Mouse (Mus musculus): Measurements from ENCODE around the gene Slc25a44.

Slc25a44 gene

DNA sequence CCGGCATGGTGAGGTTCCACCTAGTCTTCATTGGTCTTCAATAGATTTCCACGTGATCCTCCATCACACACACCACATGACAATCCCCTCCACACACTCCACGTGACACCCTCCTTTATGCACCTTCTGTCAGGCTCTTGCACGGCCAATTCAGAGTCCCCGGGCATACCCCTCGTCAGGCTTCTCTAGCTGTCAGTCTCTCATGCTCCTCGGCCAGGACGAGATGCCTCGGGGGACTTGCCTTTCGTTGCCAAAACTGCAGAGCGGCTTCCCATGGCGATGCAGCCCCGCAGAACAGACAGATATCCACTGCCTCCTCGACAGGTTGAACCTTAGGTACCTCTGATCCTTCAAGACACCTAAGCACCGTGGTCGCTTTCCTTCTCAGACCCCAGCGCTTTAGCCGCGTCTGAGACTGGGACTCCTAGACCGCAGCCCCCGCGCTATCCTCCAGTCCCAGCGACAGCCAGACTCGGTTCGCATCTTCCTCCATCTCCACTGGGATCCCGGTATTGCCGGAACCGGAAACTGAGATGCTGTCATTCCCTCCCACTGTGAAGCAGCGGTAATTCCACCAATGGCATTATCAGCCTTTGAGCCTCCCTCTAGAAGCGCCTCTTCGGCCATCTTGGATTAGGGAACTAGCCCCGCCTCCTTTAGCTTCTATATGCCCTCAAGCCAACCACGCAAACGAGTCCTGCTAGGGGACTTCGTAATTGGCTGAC, at the start of gene Slc25a44:
Gene Slc25a44 (minus strand): TSS at position 535 of the 725 bp plus-strand sequence.
- peak; percentile 96 for DNase-seq (ENCODE audit: low read depth, low spot score)
- H3K27me3 ChIP-seq (ENCODE audit: control insufficient read depth, insufficient read depth, low read length, poor library complexity, severe bottlenecking) = no peaks in the 10 kb centered on the region
- H3K36me3 ChIP-seq (ENCODE audit: control insufficient read depth, insufficient read depth, low read length, poor library complexity, severe bottlenecking) = no peaks in the 10 kb centered on the region; the same call in 1 of the 2 replicates

DNA sequence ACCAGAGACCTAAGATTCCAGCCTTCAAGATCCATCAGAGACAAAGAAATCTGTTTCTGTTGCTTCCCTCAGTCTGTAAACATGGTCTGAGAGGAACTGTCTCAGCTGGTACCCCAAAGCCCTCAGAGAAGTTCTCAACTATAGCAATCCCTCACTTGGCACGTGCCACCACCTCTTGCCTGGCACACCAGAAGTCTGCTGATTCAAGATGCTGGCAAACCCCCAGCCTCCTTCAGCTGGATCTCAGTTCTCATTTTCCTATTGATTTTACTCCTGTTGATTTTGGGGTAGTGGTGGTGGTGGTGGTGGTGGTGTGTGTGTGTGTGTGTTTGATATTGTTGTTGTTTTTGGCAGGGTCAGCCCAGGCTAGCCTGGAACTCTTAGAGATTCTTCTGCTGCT, 48.6 kb upstream of the Slc25a44 start:
- H3K36me3 ChIP-seq (ENCODE audit: control insufficient read depth, insufficient read depth, low read length, poor library complexity, severe bottlenecking) = no peaks in the 10 kb centered on the region
- H3K27me3 ChIP-seq (ENCODE audit: control insufficient read depth, insufficient read depth, low read length, poor library complexity, severe bottlenecking) = no peaks in the 10 kb centered on the region
- DNase-seq (ENCODE audit: low read depth, low spot score) = no peak

DNA sequence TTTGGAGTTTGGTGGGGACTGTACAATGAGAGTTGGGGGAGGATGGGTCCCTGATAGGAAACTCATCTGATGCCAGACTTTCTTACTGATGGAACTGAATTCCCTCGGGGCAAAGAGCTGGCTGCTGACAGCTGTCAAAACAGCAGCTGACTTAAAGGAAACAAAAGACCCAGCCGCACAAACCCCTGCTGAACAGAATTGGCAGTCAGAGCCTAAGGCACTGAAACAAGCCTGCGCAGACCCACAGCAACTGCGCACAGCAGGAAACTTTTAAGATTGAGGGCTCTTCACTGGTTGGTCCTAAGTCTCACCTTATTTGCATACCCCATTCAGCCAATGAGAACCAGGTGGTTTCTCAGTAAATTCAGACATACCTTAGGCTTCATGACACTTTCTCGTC, 48.1 kb upstream of the Slc25a44 start:
- Histone ChIP-seq H3K27me3 (ENCODE audit: control insufficient read depth, insufficient read depth, low read length, poor library complexity, severe bottlenecking) (no peaks in the 10 kb centered on the region), H3K36me3 (ENCODE audit: control insufficient read depth, insufficient read depth, low read length, poor library complexity, severe bottlenecking) (no peaks in the 10 kb centered on the region)
- DNase-seq (ENCODE audit: low read depth, low spot score) = no peak

DNA sequence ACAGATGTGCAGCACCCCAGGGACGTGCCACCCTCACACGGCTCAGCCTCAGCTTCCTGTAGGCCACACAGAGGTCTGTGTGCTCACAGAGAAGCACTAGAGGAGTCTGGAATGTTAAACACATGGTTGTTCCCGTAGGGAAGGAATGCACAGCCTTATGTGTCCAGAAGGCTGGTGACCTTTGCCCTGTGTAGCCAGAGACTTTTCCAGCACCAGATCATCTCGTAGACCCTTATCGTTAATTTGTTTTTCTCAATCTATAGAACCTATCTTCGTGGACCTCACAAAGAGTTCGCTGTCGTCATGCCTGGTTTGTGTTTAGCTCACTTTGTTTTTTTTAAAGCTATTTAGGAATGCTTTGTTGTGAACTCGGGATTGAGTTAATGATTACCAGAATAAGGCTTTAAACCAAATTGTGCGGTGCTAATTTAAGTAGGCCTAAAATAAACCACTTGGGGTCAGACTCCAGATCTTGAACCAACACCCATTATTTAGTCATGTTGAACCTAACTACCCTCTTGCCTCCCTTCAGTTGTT, 46.1 kb upstream of the Slc25a44 start:
- Histone ChIP-seq H3K36me3 (ENCODE audit: control insufficient read depth, insufficient read depth, low read length, poor library complexity, severe bottlenecking) (no peaks in the 10 kb centered on the region), H3K27me3 (ENCODE audit: control insufficient read depth, insufficient read depth, low read length, poor library complexity, severe bottlenecking) (no peaks in the 10 kb centered on the region)
- DNase-seq (ENCODE audit: low read depth, low spot score) = no peak

DNA sequence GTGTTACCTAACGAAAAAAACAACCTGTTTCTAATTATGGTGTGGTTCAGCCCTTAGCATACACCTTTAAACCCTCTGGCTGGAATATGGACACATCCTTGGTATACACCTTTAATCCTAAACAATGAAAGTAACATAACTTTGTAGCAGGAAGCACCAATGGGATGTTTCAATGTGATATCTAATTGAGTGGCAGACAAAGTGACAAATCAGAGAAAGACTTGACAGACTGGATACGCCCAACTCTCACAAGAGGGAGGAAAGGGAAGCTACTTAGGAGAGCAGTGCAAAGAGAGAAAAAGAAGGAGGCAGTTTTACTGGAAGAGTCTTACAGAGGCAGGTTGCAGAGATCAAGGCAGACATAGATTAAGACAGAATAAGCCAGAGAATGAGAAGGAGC, 44.5 kb upstream of the Slc25a44 start:
- no peak for DNase-seq (ENCODE audit: low read depth, low spot score)
- H3K36me3 ChIP-seq (ENCODE audit: control insufficient read depth, insufficient read depth, low read length, poor library complexity, severe bottlenecking) = no peaks in the 10 kb centered on the region
- no peaks in the 10 kb centered on the region for H3K27me3 ChIP-seq (ENCODE audit: control insufficient read depth, insufficient read depth, low read length, poor library complexity, severe bottlenecking)

DNA sequence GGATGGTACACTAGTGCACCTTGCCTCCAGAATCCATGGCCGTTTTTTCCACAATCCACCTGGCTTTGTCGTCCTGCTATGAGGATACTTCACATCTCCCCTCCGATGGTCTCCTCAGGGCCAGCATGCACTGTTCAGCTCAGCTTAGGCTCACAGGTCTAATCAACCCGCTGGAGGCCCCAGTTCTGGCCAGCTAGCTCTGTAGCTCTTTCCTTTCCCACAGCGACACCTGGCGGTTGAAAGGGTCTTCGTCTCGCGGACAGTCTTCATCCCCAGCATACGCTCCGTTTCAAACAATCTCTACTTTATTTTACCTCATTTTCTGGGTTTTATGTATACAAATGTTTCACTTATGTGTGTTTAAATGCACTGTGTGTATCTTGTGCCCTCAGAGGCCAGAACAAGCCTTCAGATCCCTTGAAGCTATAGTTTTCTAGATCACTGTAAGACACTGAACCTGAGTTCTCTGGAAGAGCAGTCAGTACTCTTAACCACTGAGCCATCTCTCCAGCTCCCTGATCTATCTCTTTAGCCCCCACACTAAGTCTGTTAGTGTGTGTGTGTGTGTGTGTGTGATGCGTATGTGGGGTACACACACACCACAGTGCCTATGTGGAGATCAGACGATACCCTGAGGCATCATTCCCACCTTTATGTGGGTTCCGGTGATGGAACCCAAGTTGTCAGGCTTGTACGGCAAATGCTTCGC, 42.3 kb upstream of the Slc25a44 start:
- Histone ChIP-seq H3K27me3 (ENCODE audit: control insufficient read depth, insufficient read depth, low read length, poor library complexity, severe bottlenecking) (no peaks in the 10 kb centered on the region), H3K36me3 (ENCODE audit: control insufficient read depth, insufficient read depth, low read length, poor library complexity, severe bottlenecking) (no peaks in the 10 kb centered on the region)
- peak; percentile 93 for DNase-seq (ENCODE audit: low read depth, low spot score)

DNA sequence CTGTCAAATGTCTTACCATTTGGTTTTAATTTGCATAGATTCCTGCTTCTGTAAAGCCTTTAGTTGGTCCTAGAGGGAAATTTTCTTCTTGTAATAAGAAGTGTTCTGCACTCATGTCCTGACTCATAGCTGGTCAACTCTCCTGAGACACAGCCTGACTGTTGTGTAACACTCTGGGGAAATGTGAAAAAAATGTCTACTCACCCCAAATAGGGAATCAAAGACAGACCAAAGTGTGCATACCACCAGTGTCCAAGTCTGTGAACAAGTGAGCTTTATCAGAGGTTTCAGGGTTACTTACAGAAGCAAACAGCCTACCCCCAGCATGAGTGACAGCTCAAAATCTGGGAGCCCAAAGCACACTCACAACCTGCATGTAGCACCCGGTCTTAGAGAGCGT, 40.2 kb upstream of the Slc25a44 start:
- no peaks in the 10 kb centered on the region for H3K27me3 ChIP-seq (ENCODE audit: control insufficient read depth, insufficient read depth, low read length, poor library complexity, severe bottlenecking)
- no peak for DNase-seq (ENCODE audit: low read depth, low spot score)
- no peaks in the 10 kb centered on the region for H3K36me3 ChIP-seq (ENCODE audit: control insufficient read depth, insufficient read depth, low read length, poor library complexity, severe bottlenecking)

DNA sequence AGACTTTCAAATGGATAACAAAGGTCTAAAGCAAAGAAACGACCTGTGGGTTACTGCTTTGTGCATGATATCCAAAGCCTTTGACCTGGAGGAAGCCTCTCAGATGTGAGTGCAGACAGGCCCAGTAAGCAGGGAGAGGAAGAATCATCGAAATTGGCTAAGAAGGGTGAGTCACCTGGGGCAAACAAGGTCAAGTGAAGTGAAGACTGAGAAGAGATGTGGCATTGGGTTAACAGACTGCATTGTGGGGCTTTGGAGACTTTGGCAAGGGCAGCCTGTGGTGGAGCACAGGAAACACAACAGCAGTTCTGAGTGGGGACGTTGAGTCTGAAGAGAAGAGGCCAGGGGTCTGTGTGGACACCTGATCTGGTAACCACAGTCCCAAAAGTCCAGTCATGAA, 39.5 kb upstream of the Slc25a44 start:
- Histone ChIP-seq H3K36me3 (ENCODE audit: control insufficient read depth, insufficient read depth, low read length, poor library complexity, severe bottlenecking) (no peaks in the 10 kb centered on the region), H3K27me3 (ENCODE audit: control insufficient read depth, insufficient read depth, low read length, poor library complexity, severe bottlenecking) (no peaks in the 10 kb centered on the region)
- DNase-seq (ENCODE audit: low read depth, low spot score) = no peak

DNA sequence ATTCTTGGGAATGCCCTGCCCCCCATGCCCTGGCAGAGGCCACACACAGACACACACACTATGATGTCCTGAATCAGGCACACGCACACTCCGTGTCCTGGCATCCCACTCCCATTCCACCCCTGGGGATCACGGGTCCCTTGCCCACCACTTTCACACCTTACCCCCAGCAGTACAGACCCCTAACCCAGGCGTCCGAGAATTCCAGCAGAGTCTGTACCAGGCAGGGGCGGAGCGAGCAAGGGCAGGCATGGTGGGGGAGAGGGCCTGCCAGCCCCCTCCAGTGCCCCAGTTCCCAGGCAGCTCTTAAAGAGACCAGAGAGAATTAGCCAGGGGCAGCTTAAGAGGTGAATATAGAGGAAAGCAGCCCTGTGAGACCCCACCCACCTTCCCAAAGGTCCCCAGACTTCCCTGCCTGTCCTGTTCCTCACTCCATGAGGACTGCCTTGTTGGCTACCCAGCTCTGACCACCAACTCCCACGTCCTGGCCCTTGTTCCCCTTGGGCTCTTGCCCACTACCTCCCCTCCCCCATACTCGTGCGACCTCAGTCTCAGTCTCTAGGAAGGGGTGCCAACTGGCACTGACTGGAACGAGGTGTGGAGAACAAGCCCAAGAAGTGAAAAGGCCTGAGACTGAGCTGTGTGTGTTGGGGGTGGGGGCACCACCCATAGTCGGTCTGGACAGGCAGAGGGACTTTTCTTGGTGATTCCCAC, 36.2 kb upstream of the Slc25a44 start, which contains the start of gene Sema4a:
Gene Sema4a (minus strand): TSS at position 200 of the 714 bp plus-strand sequence.
- no peak for DNase-seq (ENCODE audit: low read depth, low spot score)

DNA sequence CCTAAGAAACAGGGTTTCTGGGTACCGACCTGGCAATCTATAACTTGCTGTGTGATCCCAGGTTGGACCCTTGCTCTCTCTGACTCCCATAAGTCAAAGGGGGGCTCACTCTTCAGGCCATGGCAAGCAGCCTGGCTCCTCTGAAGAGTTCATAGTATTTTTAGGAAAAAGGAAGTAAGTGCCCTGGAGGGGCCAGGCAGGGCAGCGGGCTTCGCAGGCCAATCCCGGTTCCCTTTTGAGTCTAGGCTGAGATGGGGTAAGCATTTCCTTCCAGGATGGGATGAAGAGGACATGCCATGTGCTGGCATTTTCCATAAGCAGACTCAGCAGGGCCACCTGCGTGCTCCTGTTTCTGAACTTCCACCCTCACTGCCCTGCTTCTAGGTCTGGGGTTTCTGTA, 35.1 kb upstream of the Slc25a44 start:
- H3K27me3 ChIP-seq (ENCODE audit: control insufficient read depth, insufficient read depth, low read length, poor library complexity, severe bottlenecking) = no peaks in the 10 kb centered on the region
- DNase-seq (ENCODE audit: low read depth, low spot score) = no peak
- no peaks in the 10 kb centered on the region for H3K36me3 ChIP-seq (ENCODE audit: control insufficient read depth, insufficient read depth, low read length, poor library complexity, severe bottlenecking)

More for the DNA sequence above, 36.2 kb upstream of the Slc25a44 start, which contains the start of gene Sema4a:
- Histone ChIP-seq H3K36me3 (ENCODE audit: control insufficient read depth, insufficient read depth, low read length, poor library complexity, severe bottlenecking) (no peaks in the 10 kb centered on the region), H3K27me3 (ENCODE audit: control insufficient read depth, insufficient read depth, low read length, poor library complexity, severe bottlenecking) (no peaks in the 10 kb centered on the region)

DNA sequence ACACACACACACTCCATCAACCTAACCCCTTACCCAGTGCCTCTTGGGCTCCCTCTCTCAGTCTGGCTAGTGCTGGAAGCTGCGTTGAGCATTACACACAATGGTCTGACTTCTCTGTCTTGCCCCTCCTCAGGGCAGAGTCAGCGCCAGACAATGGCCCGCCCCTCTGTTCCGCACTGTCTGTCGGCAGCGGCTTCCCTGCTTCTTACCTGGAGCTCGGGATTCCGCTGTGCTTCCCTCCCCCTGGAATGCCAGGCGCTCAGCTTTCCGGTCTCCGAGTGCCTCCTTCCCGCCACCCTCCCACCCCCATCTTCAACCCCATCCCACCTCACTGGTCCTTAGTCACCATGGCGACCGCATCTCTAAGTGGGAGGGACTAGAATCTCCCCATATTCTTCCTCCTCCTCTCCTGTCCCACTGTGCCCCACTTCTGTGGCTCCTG, 33.9 kb upstream of the Slc25a44 start:
- DNase-seq (ENCODE audit: low read depth, low spot score) = no peak
- no peaks in the 10 kb centered on the region for H3K27me3 ChIP-seq (ENCODE audit: control insufficient read depth, insufficient read depth, low read length, poor library complexity, severe bottlenecking)
- no peaks in the 10 kb centered on the region for H3K36me3 ChIP-seq (ENCODE audit: control insufficient read depth, insufficient read depth, low read length, poor library complexity, severe bottlenecking)

DNA sequence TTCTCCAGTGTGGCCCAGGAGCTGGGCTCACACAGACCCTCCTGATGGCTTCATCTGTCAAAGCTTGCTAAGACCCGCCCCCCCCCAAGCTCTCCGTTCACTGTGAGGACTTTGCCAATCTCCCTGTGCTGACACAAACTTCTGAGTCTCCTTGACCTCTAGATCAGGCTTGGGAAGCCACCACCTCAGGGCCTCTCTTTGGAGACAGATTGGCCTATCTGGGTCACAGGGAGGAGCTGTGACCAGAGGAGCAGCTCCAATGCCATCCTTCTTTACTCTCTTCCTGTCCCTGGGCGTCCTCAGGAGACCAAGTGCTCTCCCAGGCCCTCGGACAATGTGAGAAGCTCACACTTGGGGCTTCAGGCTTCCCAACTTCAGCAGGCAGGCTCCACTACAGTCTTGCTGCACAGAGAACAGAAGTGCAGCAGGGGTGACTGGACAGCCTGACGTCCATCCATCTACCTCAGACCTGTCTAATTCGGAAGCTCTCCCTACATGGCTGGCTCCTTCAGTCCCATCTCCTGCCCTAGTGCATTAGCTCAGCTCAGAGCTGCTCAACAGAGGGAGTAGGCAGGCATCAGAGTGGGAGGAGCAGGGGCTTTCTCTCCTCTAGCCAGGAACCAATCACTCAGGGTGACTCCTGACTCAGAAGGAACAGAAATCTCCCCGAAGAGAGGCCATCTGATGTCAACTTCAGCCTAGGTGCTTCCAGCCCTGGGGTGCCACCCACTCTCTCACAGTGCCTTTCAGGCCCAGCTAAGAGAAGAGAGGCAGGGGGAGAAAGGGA, 32.0 kb upstream of the Slc25a44 start:
- Histone ChIP-seq H3K27me3 (ENCODE audit: control insufficient read depth, insufficient read depth, low read length, poor library complexity, severe bottlenecking) (no peaks in the 10 kb centered on the region), H3K36me3 (ENCODE audit: control insufficient read depth, insufficient read depth, low read length, poor library complexity, severe bottlenecking) (no peaks in the 10 kb centered on the region)
- DNase-seq (ENCODE audit: low read depth, low spot score) = peak; percentile 11

DNA sequence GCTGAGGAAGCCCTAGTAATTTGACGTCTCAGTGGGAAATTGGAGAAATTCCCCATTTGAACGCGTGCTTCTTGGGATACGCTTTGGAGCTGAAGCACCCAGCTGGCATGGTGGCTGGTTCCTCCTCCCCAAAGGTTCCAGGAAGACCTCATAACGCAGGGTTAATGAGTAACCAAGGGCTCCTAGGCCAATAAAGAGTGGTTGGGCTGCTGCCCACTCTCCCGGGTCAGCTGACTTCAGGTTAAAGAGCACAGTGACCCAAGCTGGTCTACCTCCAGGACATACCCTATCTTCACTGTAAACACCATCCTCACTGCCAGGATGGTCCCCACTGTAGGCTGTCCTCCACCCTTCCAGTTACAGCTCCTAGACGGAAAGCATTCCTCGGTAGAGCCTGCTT, 31.4 kb upstream of the Slc25a44 start:
- Histone ChIP-seq H3K27me3 (ENCODE audit: control insufficient read depth, insufficient read depth, low read length, poor library complexity, severe bottlenecking) (no peaks in the 10 kb centered on the region), H3K36me3 (ENCODE audit: control insufficient read depth, insufficient read depth, low read length, poor library complexity, severe bottlenecking) (no peaks in the 10 kb centered on the region)
- DNase-seq (ENCODE audit: low read depth, low spot score) = no peak

DNA sequence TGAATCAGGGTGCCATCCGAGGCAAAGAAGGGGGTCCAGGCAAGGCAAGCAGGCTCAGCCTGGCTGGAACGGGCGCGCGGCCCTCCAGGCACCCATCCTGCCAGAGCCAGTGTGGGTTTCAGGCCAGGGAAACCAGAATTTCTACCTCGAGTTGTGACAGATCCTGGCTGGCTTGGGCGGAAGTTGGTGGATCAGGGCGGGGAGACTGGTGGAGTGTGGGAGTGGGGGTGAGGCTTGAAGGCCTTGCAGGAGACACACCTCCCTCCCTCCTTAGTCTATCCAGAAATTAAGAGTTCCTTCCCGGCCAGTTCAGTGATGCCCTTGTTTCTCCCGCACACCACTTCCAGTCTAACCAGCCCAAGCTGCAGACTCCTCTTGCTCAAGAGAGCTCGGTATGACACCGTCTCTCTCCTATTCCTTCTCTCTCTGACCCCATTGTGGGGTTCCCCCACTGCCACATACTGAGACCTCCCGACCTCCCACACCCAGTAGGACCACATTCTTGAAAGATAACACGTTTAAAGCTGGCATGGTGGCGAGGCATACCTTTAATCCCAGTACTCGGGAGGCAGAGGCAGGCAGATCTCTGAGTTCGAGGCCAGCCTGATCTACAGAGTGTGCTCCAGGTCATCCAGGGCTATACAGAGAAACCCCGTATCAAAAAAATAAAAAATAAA, 30.8 kb upstream of the Slc25a44 start:
- no peak for DNase-seq (ENCODE audit: low read depth, low spot score)
- no peaks in the 10 kb centered on the region for H3K27me3 ChIP-seq (ENCODE audit: control insufficient read depth, insufficient read depth, low read length, poor library complexity, severe bottlenecking)
- no peaks in the 10 kb centered on the region for H3K36me3 ChIP-seq (ENCODE audit: control insufficient read depth, insufficient read depth, low read length, poor library complexity, severe bottlenecking)
